Mouse (Mus musculus) heart, postnatal 0 days (tissue): Measurements from ENCODE around the gene Nudt12. TPM values are rescaled to one million over a fixed set of nuclear protein-coding genes. Genes with fewer than 3 reads are reported as not detected.

Experiments
- ATAC-seq: fragments of 200-750 bp; cut with Nextera tagmentation; 2 replicates; pipeline ENCODE4 v1.8.0; 2017; ENCODE audit warnings: low read depth, moderate number of reproducible peaks, moderate library complexity; ENCODE audit not compliant: insufficient read depth
- DNase-seq: peaks from one replicate; pipeline ENCODE4 v3.0.0-alpha.2; 2016; ENCODE audit warnings: low spot score
- H3K27ac ChIP-seq: fragments of 300-500 bp; sonication (generic); 2 replicates; pipeline ENCODE4 v1.5.1; 2014; ENCODE audit warnings: low read depth, mild to moderate bottlenecking
- H3K27me3 ChIP-seq: fragments of 300-500 bp; sonication (generic); 2 replicates; pipeline ENCODE4 v1.6.1; 2014; ENCODE audit warnings: low read length, mixed read lengths; ENCODE audit not compliant: control insufficient read depth, insufficient read depth
- H3K36me3 ChIP-seq: fragments of 300-500 bp; sonication (generic); replicated peaks from 2 replicates; pipeline ENCODE4 v1.6.1; 2014; ENCODE audit warnings: low read length, mixed read lengths; ENCODE audit not compliant: control insufficient read depth, insufficient read depth
- H3K4me1 ChIP-seq: fragments of 300-500 bp; sonication (generic); 2 replicates; pipeline ENCODE4 v1.6.1; 2014; ENCODE audit warnings: antibody characterized with exemption; ENCODE audit not compliant: control insufficient read depth, insufficient read depth
- H3K4me2 ChIP-seq: fragments of 300-500 bp; sonication (generic); 2 replicates; pipeline ENCODE4 v1.6.1; 2014; ENCODE audit warnings: low read depth, mild to moderate bottlenecking, low read length, moderate library complexity
- H3K4me3 ChIP-seq: fragments of 300-500 bp; sonication (generic); 2 replicates; pipeline ENCODE4 v1.5.1; 2014; ENCODE audit warnings: low read depth, low read length
- H3K9ac ChIP-seq: fragments of 300-500 bp; sonication (generic); replicated peaks from 2 replicates; pipeline ENCODE4 v1.6.1; 2014; ENCODE audit warnings: low read depth, low read length, mixed read lengths
- H3K9me3 ChIP-seq: fragments of 300-500 bp; sonication (generic); replicated peaks from 2 replicates; pipeline ENCODE4 v1.6.1; 2016; ENCODE audit warnings: low read length; ENCODE audit not compliant: control insufficient read depth
- CTCF ChIP-seq: IDR thresholded peaks from 2 replicates; pipeline ENCODE4 v1.5.1; 2016; ENCODE audit warnings: antibody characterized with exemption, control low read depth, low read depth
- EP300 ChIP-seq: IDR thresholded peaks from 2 replicates; pipeline ENCODE4 v1.6.1; 2016; ENCODE audit warnings: antibody characterized with exemption, low read depth
- WGBS: fragments of 180-500 bp; shearing (Covaris S2); extraction: QIAGEN DNeasy Blood & Tissue Kit; methylation state at CpG from one replicate; pipeline ENCODE4 v1.1.7; 2014; 5-methylcytosine and 5-hydroxymethylcytosine counted together
- polyA plus RNA-seq: library from polyadenylated mRNA; unstranded; fragments of >200 nt; fragmentation: Nextera tagmentation; extraction: Ambion mirVana; gene quantifications from 2 replicates; pipeline ENCODE4 v1.2.1, GENCODE M21; 2015
- total RNA-seq: library from RNA; depleted of rRNA; stranded (reverse); fragments of >200 nt; gene quantifications from 2 replicates; pipeline ENCODE4 v1.2.3, GENCODE M21; 2014; ENCODE audit warnings: low replicate concordance

Gene Nudt12
- total and polyA plus RNA-seq, 2 experiments from 2014 or later: 3.6 to 8.3 TPM

- TF ChIP-seq CTCF: no peak
- no peak for TF ChIP-seq EP300
- Histone ChIP-seq H3K27ac (no peak overlapping the region), H3K27me3 (no peaks in the 10 kb centered on the region), H3K36me3 (no peaks in the 10 kb centered on the region), H3K9me3 (no peaks in the 10 kb centered on the region), H3K9ac (no peak overlapping the region), H3K4me1 (no peaks in the 10 kb centered on the region), H3K4me2 (no peak overlapping the region), H3K4me3 (no peak overlapping the region)
- DNase-seq: no peak
- 59% methylated on average over 5 of the region's 5 CpGs for WGBS
- no peak for ATAC-seq
These were observed 10.8 kb upstream of the Nudt12 start for GRCm38 (mm10) chr17:59023971-59024370.

- Histone ChIP-seq H3K27me3 (no peaks in the 10 kb centered on the region), H3K27ac (no peak overlapping the region), H3K4me3 (no peak overlapping the region), H3K9me3 (no peaks in the 10 kb centered on the region), H3K4me2 (no peak overlapping the region), H3K4me1 (no peaks in the 10 kb centered on the region), H3K36me3 (no peaks in the 10 kb centered on the region), H3K9ac (no peak overlapping the region)
- DNase-seq (no peak), ATAC-seq (no peak)
- no peak for TF ChIP-seq EP300
- TF ChIP-seq CTCF: no peak
- 89% methylated on average over 4 of the region's 4 CpGs for WGBS
These were observed 5.5 kb upstream of the Nudt12 start for GRCm38 (mm10) chr17:59018666-59019065.

- no peak for TF ChIP-seq EP300
- no peak for TF ChIP-seq CTCF
- peak overlapping the region; percentile 73 for H3K4me3 ChIP-seq
- peak overlapping the region; percentile 66 for H3K27ac ChIP-seq
- 0 out of 2 replicates have a peak, but pooled peaks cover 7% of the 10 kb centered on the region for H3K4me1 ChIP-seq
- DNase-seq (no peak), ATAC-seq (peak; percentile 62)
- WGBS: 11% methylated on average over 15 of the region's 15 CpGs
- no peaks in the 10 kb centered on the region for H3K36me3 ChIP-seq
- peak overlapping the region; percentile 63 for H3K9ac ChIP-seq
- no peaks in the 10 kb centered on the region for H3K27me3 ChIP-seq
- no peaks in the 10 kb centered on the region for H3K9me3 ChIP-seq
- peak overlapping the region; percentile 93 for H3K4me2 ChIP-seq
These were observed 616 bp downstream of the Nudt12 start for GRCm38 (mm10) chr17:59012421-59013090.

- no peak for ATAC-seq
- peak overlapping the region; percentile 93; the same call in 1 of the 2 replicates for H3K4me2 ChIP-seq
- no peaks in the 10 kb centered on the region for H3K9me3 ChIP-seq
- WGBS: 63% methylated on average over 13 of the region's 13 CpGs
- TF ChIP-seq EP300 (no peak), CTCF (no peak)
- 0 out of 2 replicates have a peak, but pooled peaks cover 7% of the 10 kb centered on the region for H3K4me1 ChIP-seq
- H3K9ac ChIP-seq: no peak overlapping the region
- no peaks in the 10 kb centered on the region for H3K36me3 ChIP-seq
- no peak overlapping the region for H3K4me3 ChIP-seq
- no peaks in the 10 kb centered on the region for H3K27me3 ChIP-seq
- no peak overlapping the region for H3K27ac ChIP-seq
- DNase-seq: no peak
These were observed 1.4 kb downstream of the Nudt12 start for GRCm38 (mm10) chr17:59011546-59012307.

GRCm38 (mm10) chr17:58991275-58991674 is 21.9 kb downstream of the Nudt12 start, which contains the start of gene Pdzph1:
TSS of gene Pdzph1 (minus strand) at chr17:58991375.
- Histone ChIP-seq H3K9ac (no peak within 1 kb of the TSS), H3K4me3 (no peak within 1 kb of the TSS), H3K4me2 (no peak within 1 kb of the TSS), H3K27me3 (no peaks in the 10 kb centered on the region), H3K4me1 (no peaks in the 10 kb centered on the region), H3K36me3 (no peaks in the 10 kb centered on the region), H3K27ac (no peak within 1 kb of the TSS), H3K9me3 (no peaks in the 10 kb centered on the region)
- DNase-seq (no peak), ATAC-seq (no peak)
- no peak for TF ChIP-seq EP300
- no peak for TF ChIP-seq CTCF
- WGBS: 62% methylated on average over 6 of the region's 6 CpGs
